Mouse (Mus musculus) layer of hippocampus, adult 18-20 months (tissue): Measurements from ENCODE around the gene Kmt2b. TPM values are rescaled to one million over a fixed set of nuclear protein-coding genes. Genes with fewer than 3 reads are reported as not detected.

ENCODE experiments used
- DNase-seq, 2 experiments: peaks; one replicate each; pipeline ENCODE4 v3.0.0; 2022; ENCODE audit warnings: low spot score in 2 of 2
- total RNA-seq, 2 experiments: library from RNA; stranded (reverse); gene quantifications; 2 replicates each; pipeline ENCODE4 v1.2.3; 2021

Kmt2b gene
- total RNA-seq, 2 experiments from 2014 or later: 45.3 to 47.8 TPM

- no peak for DNase-seq
Measured at GRCm38 (mm10) chr7:30602583-30602982, 14.1 kb upstream of the Kmt2b start.

- DNase-seq: no peak
Measured at GRCm38 (mm10) chr7:30600651-30601050, 12.1 kb upstream of the Kmt2b start.

DNA sequence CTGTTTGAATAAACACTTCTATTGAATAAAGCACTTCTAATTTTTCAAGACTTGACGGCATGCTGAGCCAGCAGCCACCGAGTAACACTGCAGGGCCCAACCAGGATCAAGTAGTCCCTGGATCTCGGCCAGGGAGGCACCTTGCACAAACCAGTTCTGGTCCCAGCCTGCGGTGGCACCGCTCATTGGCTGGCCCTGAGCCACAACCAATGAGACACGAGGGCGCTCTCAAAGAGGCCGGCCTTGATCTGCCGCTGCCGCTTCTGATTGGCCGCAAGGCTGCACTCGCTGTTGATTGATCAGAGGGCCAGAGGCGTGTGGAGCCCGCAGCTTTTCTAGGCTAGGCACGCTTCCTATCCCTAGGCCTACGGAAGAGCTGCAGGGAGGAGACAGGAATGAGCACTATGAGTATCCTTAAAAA, 11.4 kb upstream of the Kmt2b start:
- peak; percentile 89 to 97 for DNase-seq

- no peak for DNase-seq
Measured at GRCm38 (mm10) chr7:30598786-30599185, 10.3 kb upstream of the Kmt2b start, which contains the start of gene Zbtb32. Gene Zbtb32, minus strand, starts transcription at chr7:30598909.

DNA sequence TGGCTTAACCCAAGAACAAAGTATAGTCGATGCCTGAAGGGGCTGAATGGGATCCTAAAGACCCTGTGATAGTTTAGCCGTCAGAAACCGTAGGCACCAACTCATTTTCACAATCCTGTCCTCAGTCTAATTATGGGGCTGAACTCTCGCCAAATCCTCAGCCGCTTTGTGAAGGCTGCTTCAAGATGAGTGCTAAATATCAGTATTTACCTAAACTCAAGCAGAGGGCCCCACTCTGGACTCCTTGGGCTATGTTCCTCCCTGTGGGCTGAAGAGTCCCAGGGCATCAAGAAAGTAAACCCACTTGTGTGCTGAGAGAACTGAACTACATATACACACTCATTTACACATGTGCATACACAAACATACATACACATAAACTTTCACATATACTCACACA, 8.3 kb upstream of the Kmt2b start:
- DNase-seq: no peak

GRCm38 (mm10) chr7:30596093-30596492, 7.6 kb upstream of the Kmt2b start:
- DNase-seq: no peak

GRCm38 (mm10) chr7:30594510-30595024, 6.0 kb upstream of the Kmt2b start:
- DNase-seq: no peak

DNA sequence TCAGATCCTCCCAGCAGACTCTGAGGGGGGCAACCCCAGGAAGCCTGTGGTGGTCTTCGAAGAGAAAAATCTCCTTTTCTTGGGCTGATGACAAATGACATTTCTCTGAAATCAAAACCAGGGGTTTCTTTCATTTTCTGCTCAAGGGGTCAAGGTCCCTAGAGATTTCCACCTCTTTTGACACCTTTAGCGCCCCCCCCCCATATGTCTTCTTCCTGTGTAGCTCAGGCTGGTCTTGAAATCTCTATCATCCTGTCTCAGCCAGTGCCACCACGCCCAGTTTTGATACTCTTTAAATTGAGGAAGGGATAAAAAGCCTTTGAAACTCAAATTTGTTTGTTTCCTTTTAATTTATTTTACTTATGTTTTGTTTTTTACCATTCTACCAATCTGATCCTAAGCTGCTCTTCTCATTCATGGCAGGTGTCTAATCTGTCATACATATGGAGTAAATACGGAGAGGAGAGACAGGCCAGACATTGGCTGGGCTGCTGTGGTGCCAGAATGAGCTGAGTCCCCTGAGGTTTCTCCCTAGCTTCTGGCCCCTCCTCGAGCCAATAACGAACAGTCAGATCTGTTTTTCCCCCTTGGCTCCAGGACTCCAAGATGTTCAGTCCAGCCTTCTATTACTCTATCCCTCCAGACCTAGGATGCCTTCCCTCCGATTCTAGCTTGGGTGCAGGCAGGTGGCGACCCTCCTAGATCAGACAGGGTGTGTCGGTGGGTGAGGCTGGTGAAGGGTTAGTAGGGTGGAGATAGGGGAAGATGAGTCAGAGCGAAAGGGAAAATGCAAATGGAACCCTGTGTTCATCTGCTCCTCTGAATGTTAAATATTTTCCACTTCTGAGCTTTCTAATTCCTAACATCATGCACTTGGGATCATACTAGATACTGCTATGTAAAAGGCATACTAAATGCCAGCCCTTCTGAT, 5.3 kb upstream of the Kmt2b start:
- DNase-seq: no peak

DNA sequence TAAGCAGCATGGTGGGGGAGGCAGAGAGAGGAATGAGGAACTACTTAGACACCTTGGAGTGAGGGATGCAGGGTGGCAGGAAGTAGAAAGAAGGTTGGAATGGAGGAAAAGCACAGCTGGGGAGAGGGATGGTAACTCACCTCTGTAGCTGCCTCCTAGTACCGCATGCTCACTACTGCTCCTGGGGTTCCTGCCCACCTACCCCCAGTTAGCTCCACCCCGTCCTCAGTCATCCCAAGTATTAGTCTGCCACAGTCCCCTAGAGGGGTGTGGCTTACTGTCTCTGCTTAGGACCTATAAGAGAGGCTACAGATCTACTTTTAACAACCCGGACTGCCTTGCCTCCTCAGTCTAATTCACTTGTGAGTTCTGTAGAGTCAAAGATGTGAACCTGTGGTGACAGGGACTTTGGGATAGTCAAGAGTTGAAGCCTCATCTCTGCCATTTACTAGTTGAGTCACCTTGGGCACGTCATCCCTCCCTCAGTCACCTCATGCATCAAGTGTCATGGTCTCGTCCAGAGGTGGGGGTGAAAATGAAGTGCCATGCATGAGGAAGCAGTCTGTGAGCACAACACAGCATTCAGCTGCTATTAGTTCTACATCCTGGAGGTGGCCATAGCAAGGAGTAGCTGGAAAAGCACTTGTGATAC, 4.4 kb upstream of the Kmt2b start:
- no peak for DNase-seq

DNA sequence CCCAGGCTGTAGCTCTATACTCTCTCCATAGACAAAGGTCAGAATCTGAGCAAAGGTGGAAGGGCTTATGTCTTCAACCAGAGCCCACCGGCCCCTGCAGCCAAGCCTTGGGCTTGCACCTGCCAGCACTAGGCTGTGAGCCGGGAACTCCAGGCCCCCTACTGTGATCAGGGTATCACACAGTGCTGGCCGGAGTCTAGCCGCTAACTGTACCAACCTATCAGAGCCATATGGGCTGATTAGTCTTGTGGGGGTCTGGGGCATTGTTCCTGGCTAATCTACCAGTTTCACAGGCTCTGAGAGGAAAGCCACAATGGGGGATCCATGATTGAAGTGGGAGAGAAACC, 3.1 kb upstream of the Kmt2b start:
- no peak for DNase-seq

GRCm38 (mm10) chr7:30590927-30591604, 2.5 kb upstream of the Kmt2b start:
- no peak for DNase-seq

DNA sequence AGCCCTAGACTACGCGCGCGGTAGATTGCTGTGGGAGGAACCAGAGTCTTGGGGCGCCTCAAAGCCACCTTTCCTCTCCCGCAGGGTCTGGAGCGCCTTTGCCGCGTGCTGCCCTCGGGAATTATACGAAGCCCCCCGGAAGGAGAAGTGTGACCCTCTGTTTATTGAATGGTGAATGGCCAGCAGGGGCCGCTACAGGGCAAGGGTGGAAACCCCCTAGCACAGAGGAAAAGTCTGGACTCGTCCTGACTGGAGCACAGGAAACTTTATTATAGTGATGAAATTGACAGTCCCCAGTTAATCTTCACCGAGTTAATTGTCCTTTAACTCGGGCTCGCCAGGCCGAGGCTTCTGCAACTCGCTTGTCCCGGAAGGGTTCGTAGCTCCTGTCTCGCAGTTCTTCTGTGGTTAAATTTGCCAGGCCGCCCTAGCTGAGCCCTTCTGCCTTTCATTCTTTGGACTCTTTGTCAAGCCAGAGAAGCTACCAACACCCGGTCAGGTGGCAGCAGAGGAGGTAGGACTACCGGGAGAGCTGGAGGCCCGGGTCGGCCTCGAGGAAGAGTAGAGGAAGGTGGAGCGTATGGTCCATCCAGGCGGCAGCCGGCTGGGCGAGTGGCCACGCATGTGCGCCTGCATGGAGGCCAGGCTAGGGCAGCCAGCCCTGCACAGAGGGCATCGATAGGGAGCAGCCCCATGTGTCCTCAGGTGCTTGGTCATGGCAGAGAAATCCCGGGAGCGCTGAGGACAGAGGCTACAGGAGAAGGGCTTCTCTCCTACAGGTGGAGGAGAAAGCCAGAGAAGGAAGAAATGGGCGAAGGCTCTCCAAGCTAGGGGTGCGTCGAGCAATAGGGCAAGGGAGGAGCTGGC, 1.1 kb upstream of the Kmt2b start:
- DNase-seq: peak; percentile 65 to 83

GRCm38 (mm10) chr7:30587842-30588667, 471 bp downstream of the Kmt2b start:
- peak in 1 of 2 experiments; percentile 42 for DNase-seq

DNA sequence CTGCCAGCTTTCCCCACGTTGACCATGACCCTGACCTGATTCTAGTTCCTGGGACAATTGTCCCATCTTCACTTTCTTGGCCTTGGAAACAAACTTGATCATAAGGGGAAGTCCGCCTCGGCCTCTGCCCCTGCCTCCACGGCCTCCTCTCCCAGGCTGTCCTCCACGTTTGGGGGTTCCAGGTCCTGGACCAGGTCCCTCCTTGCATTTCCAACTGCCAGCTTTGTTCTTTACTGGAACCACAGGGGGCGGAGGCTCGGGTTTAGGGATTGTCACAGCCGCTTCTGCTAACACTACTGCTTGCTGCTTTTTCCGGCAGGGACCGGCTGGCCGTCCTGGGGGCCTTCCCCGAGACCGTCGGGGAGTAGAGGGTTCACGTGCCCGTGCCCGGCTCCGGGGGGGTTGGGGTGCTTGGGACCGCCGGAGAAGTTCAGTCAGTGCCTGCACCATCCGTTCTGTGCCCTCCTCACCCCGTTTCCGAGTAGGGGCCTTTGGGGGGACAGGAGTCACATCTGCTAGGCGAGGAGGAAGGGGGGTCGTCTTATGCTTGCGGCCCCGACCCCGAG, 2.0 kb downstream of the Kmt2b start:
- DNase-seq: no peak

- no peak for DNase-seq
Measured at GRCm38 (mm10) chr7:30585170-30585569, 3.4 kb downstream of the Kmt2b start.

GRCm38 (mm10) chr7:30584339-30584738, 4.2 kb downstream of the Kmt2b start:
- no peak for DNase-seq

DNA sequence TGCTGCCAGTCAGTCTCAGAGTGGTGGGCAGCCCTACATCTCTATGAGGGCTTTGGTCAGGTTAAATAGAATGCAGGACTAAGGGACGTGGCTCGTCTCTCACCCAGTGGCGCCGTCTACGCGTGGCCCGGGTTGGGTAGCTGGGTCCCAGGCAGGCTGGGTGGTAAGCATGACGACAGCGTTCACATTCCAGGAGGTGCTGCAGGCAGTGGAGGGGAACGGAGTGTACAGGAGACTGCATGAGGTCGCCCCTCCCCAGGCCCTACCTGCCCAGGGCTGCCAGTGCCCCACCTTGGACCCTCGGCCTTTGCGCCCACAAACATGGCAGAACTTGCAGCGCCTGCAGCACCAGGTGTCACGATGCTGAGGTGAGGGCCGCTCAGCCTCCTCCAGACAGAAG, 7.0 kb downstream of the Kmt2b start:
- no peak for DNase-seq

DNA sequence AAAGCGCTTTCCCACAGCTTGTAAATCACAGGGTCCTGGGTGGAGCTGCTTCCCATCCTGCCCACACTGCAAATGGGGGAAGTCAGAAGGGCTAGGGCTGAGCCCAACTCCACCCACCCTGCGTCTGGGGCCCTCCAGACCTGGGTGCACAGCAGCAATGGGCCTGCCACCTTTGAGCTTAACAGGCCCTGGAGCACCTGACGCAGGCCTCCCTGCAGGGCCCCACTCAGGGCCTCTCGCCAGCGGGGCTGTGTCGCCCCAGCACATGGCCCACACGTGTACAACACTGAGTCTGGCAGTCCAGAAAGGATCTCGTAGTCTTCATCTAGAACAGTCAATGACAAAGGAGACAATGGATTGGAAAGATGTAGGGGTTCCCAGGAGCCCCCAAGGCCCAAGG, 8.6 kb downstream of the Kmt2b start:
- DNase-seq: no peak

GRCm38 (mm10) chr7:30572969-30573368, 15.6 kb downstream of the Kmt2b start:
- DNase-seq: no peak

GRCm38 (mm10) chr7:30572389-30572788, 16.1 kb downstream of the Kmt2b start:
- DNase-seq: no peak
